Mouse (Mus musculus) limb, embryonic 14.5 days (tissue): ENCODE measurements around the gene Nfatc2. TPM values are rescaled to one million over a fixed set of nuclear protein-coding genes. Genes with fewer than 3 reads are reported as not detected.
A peak's percentile ranks its signal among the peaks of the same experiment; 100 is the strongest.

Source experiments
- ATAC-seq: fragments of 200-750 bp; cut with Nextera tagmentation; 2 replicates; pipeline ENCODE4 v1.8.0; 2017; ENCODE audit warnings: low read depth, moderate number of reproducible peaks, moderate TSS enrichment; ENCODE audit not compliant: low FRiP score
- DNase-seq: peaks from one replicate; pipeline ENCODE4 v3.0.0-alpha.2; 2015; ENCODE audit warnings: low spot score
- H3K27ac ChIP-seq: fragments of 300-500 bp; sonication (generic); replicated peaks from 2 replicates; pipeline ENCODE4 v1.5.1; 2014; ENCODE audit warnings: low read depth, mild to moderate bottlenecking, low read length, moderate library complexity, mixed read lengths
- H3K27me3 ChIP-seq: fragments of 300-500 bp; sonication (generic); 2 replicates; pipeline ENCODE4 v1.6.1; 2014; ENCODE audit warnings: low read length, mixed read lengths; ENCODE audit not compliant: control insufficient read depth, insufficient read depth
- H3K36me3 ChIP-seq: fragments of 300-500 bp; sonication (generic); 2 replicates; pipeline ENCODE4 v1.6.1; 2014; ENCODE audit warnings: mild to moderate bottlenecking, low read length, moderate library complexity, mixed read lengths; ENCODE audit not compliant: control insufficient read depth, insufficient read depth
- H3K4me1 ChIP-seq: fragments of 300-500 bp; sonication (generic); 2 replicates; pipeline ENCODE4 v1.6.1; 2014; ENCODE audit warnings: antibody characterized with exemption, low read length, mixed read lengths; ENCODE audit not compliant: control insufficient read depth, insufficient read depth
- H3K4me2 ChIP-seq: fragments of 300-500 bp; sonication (generic); replicated peaks from 2 replicates; pipeline ENCODE4 v1.6.1; 2014; ENCODE audit warnings: low read depth, mild to moderate bottlenecking, low read length, moderate library complexity; ENCODE audit not compliant: severe bottlenecking
- H3K4me3 ChIP-seq: fragments of 300-500 bp; sonication (generic); replicated peaks from 2 replicates; pipeline ENCODE4 v1.5.1; 2014; ENCODE audit warnings: low read length
- H3K9ac ChIP-seq: fragments of 300-500 bp; sonication (generic); 2 replicates; pipeline ENCODE4 v1.6.1; 2014; ENCODE audit warnings: mild to moderate bottlenecking, low read depth, low read length, moderate library complexity; ENCODE audit not compliant: severe bottlenecking
- H3K9me3 ChIP-seq: fragments of 300-500 bp; sonication (generic); 2 replicates; pipeline ENCODE4 v1.6.1; 2016; ENCODE audit warnings: low read length; ENCODE audit not compliant: control insufficient read depth
- POLR2A ChIP-seq: fragments of 200-500 bp; IDR thresholded peaks from 2 replicates; pipeline ENCODE4 v1.8.0; 2012; ENCODE audit warnings: inconsistent platforms, mild to moderate bottlenecking, moderate library complexity, borderline replicate concordance; ENCODE audit not compliant: insufficient read depth, insufficient read length; ENCODE audit errors: extremely low read depth
- WGBS: fragments of 180-500 bp; shearing (Covaris S2); extraction: QIAGEN DNeasy Blood & Tissue Kit; methylation state at CpG from one replicate; pipeline ENCODE4 v1.1.7; 2014; 5-methylcytosine and 5-hydroxymethylcytosine counted together
- polyA plus RNA-seq, 2 experiments: library from polyadenylated mRNA; depleted of rRNA in 1 of 2; stranded (reverse) in 1 of 2; unstranded in 1 of 2; fragments of >200 nt; fragmentation: Nextera tagmentation in 1 of 2; extraction: Ambion mirVana in 1 of 2; gene quantifications; 2 replicates each; pipeline versions ENCODE4 v1.2.1 to v1.2.3; 2012 to 2014

Nfatc2 gene
- polyA plus RNA-seq, 2 experiments = 9.0 to 9.4 TPM

- 47% methylated on average over 9 of the region's 9 CpGs for WGBS
- peaks cover 14% of the 10 kb centered on the region for H3K4me1 ChIP-seq
- H3K27me3 ChIP-seq = no peaks in the 10 kb centered on the region
- H3K4me3 ChIP-seq = no peak overlapping the region
- H3K9me3 ChIP-seq = no peaks in the 10 kb centered on the region
- H3K4me2 ChIP-seq = no peak overlapping the region
- no peak for TF ChIP-seq POLR2A
- DNase-seq (no peak), ATAC-seq (no peak)
- H3K36me3 ChIP-seq = no peaks in the 10 kb centered on the region
- H3K9ac ChIP-seq = no peak overlapping the region
- no peak overlapping the region for H3K27ac ChIP-seq
Measured at GRCm38 (mm10) chr2:168466066-168466465, 135.4 kb downstream of the Nfatc2 start.

- no peak overlapping the region for H3K4me3 ChIP-seq
- peaks cover 15% of the 10 kb centered on the region for H3K4me1 ChIP-seq
- ATAC-seq = no peak
- H3K36me3 ChIP-seq = no peaks in the 10 kb centered on the region
- WGBS = 79% methylated on average over 5 of the region's 5 CpGs
- TF ChIP-seq POLR2A = no peak
- no peak for DNase-seq
- H3K9me3 ChIP-seq = no peaks in the 10 kb centered on the region
- H3K4me2 ChIP-seq = no peak overlapping the region
- H3K27ac ChIP-seq = no peak overlapping the region
- no peak overlapping the region for H3K9ac ChIP-seq
- H3K27me3 ChIP-seq = no peaks in the 10 kb centered on the region
Measured at GRCm38 (mm10) chr2:168465646-168466045, 135.8 kb downstream of the Nfatc2 start.

GRCm38 (mm10) chr2:168461865-168462264, 139.6 kb downstream of the Nfatc2 start:
- H3K36me3 ChIP-seq = no peaks in the 10 kb centered on the region
- no peak overlapping the region for H3K4me2 ChIP-seq
- H3K9me3 ChIP-seq = no peaks in the 10 kb centered on the region
- TF ChIP-seq POLR2A = no peak
- H3K27ac ChIP-seq = peak overlapping the region; percentile 33; the same call in 1 of the 2 replicates
- 55% methylated on average over 9 of the region's 9 CpGs for WGBS
- H3K4me3 ChIP-seq = no peak overlapping the region
- 0 out of 2 replicates have a peak overlapping the region, but pooled peaks have one; percentile 4 for H3K9ac ChIP-seq
- ATAC-seq (no peak), DNase-seq (no peak)
- H3K27me3 ChIP-seq = no peaks in the 10 kb centered on the region
- peaks cover 15% of the 10 kb centered on the region for H3K4me1 ChIP-seq

- no peaks in the 10 kb centered on the region for H3K36me3 ChIP-seq
- ATAC-seq (no peak), DNase-seq (no peak)
- TF ChIP-seq POLR2A = no peak
- no peak overlapping the region for H3K4me2 ChIP-seq
- H3K4me1 ChIP-seq = peaks cover 15% of the 10 kb centered on the region
- 63% methylated on average over 5 of the region's 5 CpGs for WGBS
- H3K27ac ChIP-seq = no peak overlapping the region
- no peaks in the 10 kb centered on the region for H3K27me3 ChIP-seq
- H3K4me3 ChIP-seq = no peak overlapping the region
- H3K9ac ChIP-seq = no peak overlapping the region
- no peaks in the 10 kb centered on the region for H3K9me3 ChIP-seq
Measured at GRCm38 (mm10) chr2:168459627-168460026, 141.8 kb downstream of the Nfatc2 start.

GRCm38 (mm10) chr2:168458583-168458982, 142.9 kb downstream of the Nfatc2 start:
- Histone ChIP-seq H3K4me3 (no peak overlapping the region), H3K4me2 (no peak overlapping the region), H3K9ac (no peak overlapping the region), H3K4me1 (peaks cover 15% of the 10 kb centered on the region), H3K9me3 (no peaks in the 10 kb centered on the region), H3K27me3 (no peaks in the 10 kb centered on the region), H3K27ac (no peak overlapping the region), H3K36me3 (no peaks in the 10 kb centered on the region)
- no peak for TF ChIP-seq POLR2A
- no peak for DNase-seq
- WGBS = 73% methylated on average over 9 of the region's 9 CpGs
- ATAC-seq = no peak
